Mouse (Mus musculus) bone marrow macrophage, adult 2 months (primary cell): ENCODE results near the gene Omd.

Source experiments
- CTCF ChIP-seq: IDR thresholded peaks from 2 replicates; pipeline ENCODE4 v1.5.1; 2012; ENCODE audit warnings: low read depth, mild to moderate bottlenecking, low read length, moderate library complexity
- POLR2A ChIP-seq: IDR thresholded peaks from 2 replicates; pipeline ENCODE4 v1.6.1; 2012; ENCODE audit warnings: mild to moderate bottlenecking, low read depth, low read length, borderline replicate concordance

GRCm38 (mm10) chr13:49607714-49608113, 25.5 kb downstream of the Omd start, which contains the start of gene Ogn:
- TF ChIP-seq POLR2A (no peak), CTCF (no peak)
